Mouse (Mus musculus): Measurements from ENCODE around the gene Chrm2.

Chrm2 gene

GRCm38 (mm10) chr6:36517242-36517641, 129.4 kb downstream of the Chrm2 start:
- no peak for DNase-seq (ENCODE audit: low read depth, low spot score)

GRCm38 (mm10) chr6:36523599-36523998, 135.7 kb downstream of the Chrm2 start:
- DNase-seq (ENCODE audit: low read depth, low spot score), result no peak

- no peak for DNase-seq (ENCODE audit: low read depth, low spot score)
Measured at GRCm38 (mm10) chr6:36528509-36528908, 140.6 kb downstream of the Chrm2 start.

GRCm38 (mm10) chr6:36541247-36541646, 153.4 kb downstream of the Chrm2 start:
- DNase-seq (ENCODE audit: low read depth, low spot score), result no peak

- DNase-seq (ENCODE audit: low read depth, low spot score), result no peak
Measured at GRCm38 (mm10) chr6:36566886-36567285, 179.0 kb downstream of the Chrm2 start.
